Mouse (Mus musculus): ENCODE results near the gene Hps1. TPM values are rescaled to one million over a fixed set of nuclear protein-coding genes. Genes with fewer than 3 reads are reported as not detected.

Gene Hps1
- 10 to 100 TPM; 32.6 to 43.1 TPM for total RNA-seq (2023)

GRCm38 (mm10) chr19:42779531-42780155, at the start of gene Hps1:
Hps1 (minus strand) TSS chr19:42779978.

GRCm38 (mm10) chr19:42752363-42752931, 27.3 kb downstream of the Hps1 start, which contains the start of gene Pyroxd2:
Pyroxd2 (minus strand) TSS chr19:42752775.

Other genes with a start within 250 kb of the Hps1 start
- gene Loxl4, start 167.2 kb downstream of the Hps1 start, total RNA-seq (2023): not detected
- 1 to 10 TPM; 6.3 to 7.0 TPM for gene Pyroxd2, start 27.2 kb downstream of the Hps1 start, total RNA-seq (2023)

All from monocyte, adult 59 days (primary cell).